Mouse (Mus musculus): ENCODE measurements around the gene Cldn20. TPM values are rescaled to one million over a fixed set of nuclear protein-coding genes. Genes with fewer than 3 reads are reported as not detected.

Cldn20 gene
- polyA plus RNA-seq, 1 experiment from 2014 or later = not detected

GRCm38 (mm10) chr17:3562405-3562804 is 30.1 kb downstream of the Cldn20 start:
- WGBS (ENCODE audit: insufficient replicate concordance) = 34% methylated on average over 8 of the region's 8 CpGs
- Histone ChIP-seq H3K9me3 (replicated peaks) (no peaks in the 10 kb centered on the region), H3K9ac (no peak overlapping the region), H3K36me3 (no peaks in the 10 kb centered on the region), H3K27me3 (no peaks in the 10 kb centered on the region; the same call in 1 of the 2 replicates), H3K4me2 (no peak overlapping the region), H3K4me3 (replicated peaks) (no peak overlapping the region), H3K4me1 (replicated peaks) (peaks cover 9% of the 10 kb centered on the region), H3K27ac (no peak overlapping the region)
- ATAC-seq (ENCODE audit: low read depth) = no peak
- DNase-seq = no peak

DNA sequence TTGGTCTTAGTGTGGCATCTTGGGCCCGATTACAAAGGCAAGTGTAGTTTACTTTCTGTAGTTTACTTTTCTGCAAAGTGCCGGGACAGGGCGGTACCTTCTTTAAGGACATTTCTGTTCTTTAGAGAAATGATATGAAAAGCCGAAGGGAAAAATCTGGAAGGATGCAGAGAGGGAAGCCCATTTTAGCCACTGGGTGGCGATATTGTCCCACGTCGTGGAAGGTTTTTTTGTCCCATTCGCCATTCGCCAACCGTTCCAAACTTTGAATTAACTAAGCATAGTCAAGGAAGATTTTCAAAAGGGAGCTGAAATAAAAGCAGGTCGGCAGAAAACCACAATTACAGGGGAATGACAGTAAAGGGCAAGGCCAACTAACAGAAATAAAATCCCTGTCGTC is 38.5 kb downstream of the Cldn20 start:
- no peaks in the 10 kb centered on the region for H3K36me3 ChIP-seq
- no peaks in the 10 kb centered on the region for H3K4me1 ChIP-seq (replicated peaks)
- H3K4me2 ChIP-seq = no peak overlapping the region
- 6% methylated on average over 12 of the region's 12 CpGs for WGBS (ENCODE audit: insufficient replicate concordance)
- ATAC-seq (ENCODE audit: low read depth) (no peak), DNase-seq (no peak)
- H3K9me3 ChIP-seq (replicated peaks) = no peaks in the 10 kb centered on the region
- no peak overlapping the region for H3K4me3 ChIP-seq (replicated peaks)
- no peaks in the 10 kb centered on the region for H3K27me3 ChIP-seq
- H3K9ac ChIP-seq = no peak overlapping the region
- no peak overlapping the region for H3K27ac ChIP-seq

Other genes starting within 250 kb of the Cldn20 start
- gene Tiam2, start 206.0 kb upstream of the Cldn20 start, polyA plus RNA-seq (2015; fragmentation: Nextera tagmentation; extraction: Ambion mirVana) = 0.59 and 0.90 TPM in 2 replicates
- 14.1 and 15.1 TPM in 2 replicates for gene Tfb1m, start 25.2 kb downstream of the Cldn20 start, polyA plus RNA-seq (2015; fragmentation: Nextera tagmentation; extraction: Ambion mirVana)
- not detected in 2 replicates for gene Nox3, start 163.7 kb downstream of the Cldn20 start, polyA plus RNA-seq (2015; fragmentation: Nextera tagmentation; extraction: Ambion mirVana)